Mouse (Mus musculus): Measurements from ENCODE around the gene Mogat2. TPM values are rescaled to one million over a fixed set of nuclear protein-coding genes. Genes with fewer than 3 reads are reported as not detected.

Gene Mogat2
- total RNA-seq, 2 experiments from 2014 or later = not detected

GRCm38 (mm10) chr7:99172898-99173297, 65.5 kb downstream of the Mogat2 start:
- no peak for DNase-seq (ENCODE audit: low spot score)

DNA sequence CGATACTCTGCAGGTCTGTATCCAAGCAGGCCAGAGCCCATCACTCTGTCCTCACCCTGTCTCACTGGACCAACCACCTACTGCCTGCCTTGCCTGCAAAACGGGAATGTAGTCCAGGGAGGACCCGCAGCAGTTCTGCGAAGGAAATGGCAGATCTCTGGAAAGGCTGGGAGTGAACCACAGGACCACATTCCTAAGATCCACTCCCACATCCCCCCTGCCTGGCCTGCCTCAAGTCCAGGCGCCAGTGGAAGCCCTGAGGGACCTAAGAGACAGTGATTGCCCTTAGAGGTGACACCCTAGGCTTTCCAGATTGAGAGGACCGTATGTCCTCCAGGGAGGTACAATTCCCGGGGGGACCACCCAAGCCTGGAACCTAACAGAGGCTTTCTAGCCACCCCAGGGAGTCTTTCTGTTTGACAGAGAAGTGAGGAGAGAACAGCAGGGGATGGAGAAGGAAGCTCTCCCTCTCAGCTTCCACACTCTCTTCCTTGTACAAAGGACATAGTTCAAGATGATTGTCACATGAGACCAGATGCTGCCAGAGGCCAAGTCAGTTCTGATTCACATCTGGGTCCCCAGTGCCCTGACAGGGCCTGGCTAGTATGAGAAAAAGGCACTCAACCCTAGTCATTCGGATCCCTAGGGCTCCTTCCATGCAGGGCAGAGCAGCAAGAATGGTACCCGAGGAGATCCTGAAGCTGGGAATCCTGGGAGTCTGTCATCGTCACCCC, 66.5 kb downstream of the Mogat2 start:
- intact Hi-C loops (cut with DNase I) = no loop called here
- DNase-seq (ENCODE audit: low spot score) = no peak

More at GRCm38 (mm10) chr7:99172898-99173297, 65.5 kb downstream of the Mogat2 start:
- intact Hi-C loops (cut with DNase I) = no loop called here

DNA sequence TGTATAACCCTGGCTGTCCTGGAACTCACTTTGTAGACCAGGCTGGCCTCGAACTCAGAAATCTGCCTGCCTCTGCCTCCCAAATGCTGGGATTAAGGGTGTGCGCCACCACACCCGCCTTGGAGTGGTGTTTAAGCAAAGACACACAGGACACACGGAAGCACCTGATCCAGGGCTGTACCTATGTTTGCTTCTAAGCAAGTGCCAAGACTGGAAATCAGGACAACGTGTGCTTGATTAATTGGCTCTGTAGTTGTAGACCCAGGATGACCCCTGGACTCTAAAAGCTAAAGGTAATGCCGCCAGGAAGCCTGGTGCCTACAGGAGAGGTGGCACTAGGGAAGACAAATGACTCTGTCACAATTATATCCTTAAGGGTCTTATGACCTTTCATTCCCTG, 67.9 kb downstream of the Mogat2 start:
- no peak for DNase-seq (ENCODE audit: low spot score)
- intact Hi-C loops (cut with DNase I) = no loop called here

- DNase-seq (ENCODE audit: low spot score) = no peak
- intact Hi-C loops (cut with DNase I) = no loop called here
Observed at GRCm38 (mm10) chr7:99169717-99170403, 68.6 kb downstream of the Mogat2 start.

Other genes with a start within 250 kb of the Mogat2 start
- 10 to 100 TPM; 24.9 to 26.3 TPM for gene Uvrag, start 97.5 kb downstream of the Mogat2 start, total RNA-seq (2021)
- 100 to 1,000 TPM; 272 to 339 TPM for gene Dgat2, start 55.9 kb downstream of the Mogat2 start, total RNA-seq (2021)
- 1 to 10 TPM; 3.0 to 4.4 TPM for gene Map6, start 28.8 kb upstream of the Mogat2 start, total RNA-seq (2021)
- 100 to 1,000 TPM; 378 to 449 TPM for gene Serpinh1, start 114.6 kb upstream of the Mogat2 start, total RNA-seq (2021)
- gene Gdpd5, start 142.8 kb upstream of the Mogat2 start, total RNA-seq (2021) = 10 to 100 TPM; 20.1 to 24.1 TPM
- not detected for gene Klhl35, start 227.4 kb upstream of the Mogat2 start, total RNA-seq (2021)
- gene Rps3, start 245.1 kb upstream of the Mogat2 start, total RNA-seq (2021) = 100 to 1,000 TPM; 306 to 340 TPM